Mouse (Mus musculus) hindbrain, embryonic 11.5 days (tissue): Measurements from ENCODE around the gene Klk8. TPM values are rescaled to one million over a fixed set of nuclear protein-coding genes. Genes with fewer than 3 reads are reported as not detected.

Experiments used
- ATAC-seq: fragments of 200-750 bp; cut with Nextera tagmentation; 2 replicates; pipeline ENCODE4 v1.8.0; 2017; ENCODE audit warnings: mild to moderate bottlenecking, moderate TSS enrichment, moderate library complexity; ENCODE audit not compliant: low FRiP score
- DNase-seq: peaks from one replicate; pipeline ENCODE4 v3.0.0-alpha.2; 2015; ENCODE audit warnings: low spot score
- H3K27ac ChIP-seq: fragments of 300-500 bp; sonication (generic); 2 replicates; pipeline ENCODE4 v1.5.1; 2014; ENCODE audit warnings: mild to moderate bottlenecking, low read depth, low read length
- H3K27me3 ChIP-seq: fragments of 300-500 bp; sonication (generic); 2 replicates; pipeline ENCODE4 v1.6.1; 2014; ENCODE audit warnings: mild to moderate bottlenecking, low read length, moderate library complexity, mixed read lengths; ENCODE audit not compliant: control insufficient read depth, insufficient read depth
- H3K36me3 ChIP-seq: fragments of 300-500 bp; sonication (generic); 2 replicates; pipeline ENCODE4 v1.6.1; 2014; ENCODE audit warnings: mild to moderate bottlenecking, low read length, moderate library complexity, mixed read lengths; ENCODE audit not compliant: control insufficient read depth, insufficient read depth
- H3K4me1 ChIP-seq: fragments of 300-500 bp; sonication (generic); replicated peaks from 2 replicates; pipeline ENCODE4 v1.6.1; 2014; ENCODE audit warnings: low read length, mixed read lengths; ENCODE audit not compliant: control insufficient read depth, insufficient read depth
- H3K4me2 ChIP-seq: fragments of 300-500 bp; sonication (generic); replicated peaks from 2 replicates; pipeline ENCODE4 v1.6.1; 2014; ENCODE audit warnings: mild to moderate bottlenecking, low read depth, low read length
- H3K4me3 ChIP-seq: fragments of 300-500 bp; sonication (generic); 2 replicates; pipeline ENCODE4 v1.5.1; 2014; ENCODE audit warnings: low read depth, low read length
- H3K9ac ChIP-seq: fragments of 300-500 bp; sonication (generic); 2 replicates; pipeline ENCODE4 v1.6.1; 2014; ENCODE audit warnings: low read depth, low read length
- H3K9me3 ChIP-seq: fragments of 300-500 bp; sonication (generic); 2 replicates; pipeline ENCODE4 v1.6.1; 2016; ENCODE audit warnings: low read length; ENCODE audit not compliant: control insufficient read depth
- WGBS: fragments of 180-500 bp; shearing (Covaris S2); extraction: QIAGEN DNeasy Blood & Tissue Kit; methylation state at CpG from one replicate; pipeline ENCODE4 v1.1.7; 2014; 5-methylcytosine and 5-hydroxymethylcytosine counted together
- polyA plus RNA-seq: library from polyadenylated mRNA; unstranded; fragments of >200 nt; fragmentation: Nextera tagmentation; extraction: Ambion mirVana; gene quantifications from 2 replicates; pipeline ENCODE4 v1.2.1, GENCODE M21; 2014

Klk8 gene
- polyA plus RNA-seq = 10.9 and 11.0 TPM in 2 replicates

- ATAC-seq (peak; percentile 20; the same call in 1 of the 2 replicates), DNase-seq (peak; percentile 53)
- Histone ChIP-seq H3K27ac (no peak within 1 kb of the TSS), H3K4me2 (peak within 1 kb of the TSS; percentile 67), H3K4me1 (no peaks in the 10 kb centered on the region), H3K4me3 (peak within 1 kb of the TSS; percentile 32), H3K36me3 (no peaks in the 10 kb centered on the region), H3K27me3 (peaks cover 16% of the 10 kb centered on the region), H3K9ac (peak within 1 kb of the TSS; percentile 40; the same call in 1 of the 2 replicates), H3K9me3 (no peaks in the 10 kb centered on the region)
- WGBS = under 1% methylated on average over 28 of the region's 28 CpGs
These were observed at the start of gene Klk8 for GRCm38 (mm10) chr7:43797333-43797769. Gene Klk8 (plus strand): TSS chr7:43797577.

GRCm38 (mm10) chr7:43747788-43748187 is 49.6 kb upstream of the Klk8 start:
- WGBS = 62% methylated on average over 1 of the region's 1 CpGs
- no peak for DNase-seq
- ATAC-seq = no peak

GRCm38 (mm10) chr7:43752806-43753205 is 44.6 kb upstream of the Klk8 start:
- Histone ChIP-seq H3K9ac (no peak overlapping the region), H3K9me3 (no peaks in the 10 kb centered on the region), H3K27me3 (no peaks in the 10 kb centered on the region), H3K4me3 (no peak overlapping the region), H3K27ac (no peak overlapping the region), H3K36me3 (no peaks in the 10 kb centered on the region), H3K4me2 (no peak overlapping the region), H3K4me1 (no peaks in the 10 kb centered on the region)
- DNase-seq (no peak), ATAC-seq (no peak)
- 80% methylated on average over 2 of the region's 2 CpGs for WGBS

More at GRCm38 (mm10) chr7:43747788-43748187, 49.6 kb upstream of the Klk8 start:
- no peaks in the 10 kb centered on the region for H3K9me3 ChIP-seq
- no peak overlapping the region for H3K27ac ChIP-seq
- H3K9ac ChIP-seq = no peak overlapping the region
- no peak overlapping the region for H3K4me3 ChIP-seq
- H3K27me3 ChIP-seq = no peaks in the 10 kb centered on the region
- H3K36me3 ChIP-seq = no peaks in the 10 kb centered on the region
- H3K4me2 ChIP-seq = no peak overlapping the region
- H3K4me1 ChIP-seq = no peaks in the 10 kb centered on the region

- 57% methylated on average over 8 of the region's 8 CpGs for WGBS
- Histone ChIP-seq H3K27me3 (no peaks in the 10 kb centered on the region), H3K9me3 (no peaks in the 10 kb centered on the region), H3K4me3 (no peak overlapping the region), H3K27ac (no peak overlapping the region), H3K4me1 (no peaks in the 10 kb centered on the region), H3K36me3 (no peaks in the 10 kb centered on the region), H3K4me2 (no peak overlapping the region), H3K9ac (no peak overlapping the region)
- no peak for ATAC-seq
- no peak for DNase-seq
These were observed 30.9 kb upstream of the Klk8 start for GRCm38 (mm10) chr7:43766484-43766883.

GRCm38 (mm10) chr7:43768597-43768996 is 28.8 kb upstream of the Klk8 start, which contains the start of gene Klk12:
Gene Klk12 (plus strand): TSS chr7:43768897.
- Histone ChIP-seq H3K4me3 (no peak within 1 kb of the TSS), H3K27ac (no peak within 1 kb of the TSS), H3K9ac (no peak within 1 kb of the TSS), H3K4me1 (no peaks in the 10 kb centered on the region), H3K4me2 (no peak within 1 kb of the TSS), H3K9me3 (no peaks in the 10 kb centered on the region), H3K36me3 (no peaks in the 10 kb centered on the region), H3K27me3 (no peaks in the 10 kb centered on the region)
- DNase-seq (no peak), ATAC-seq (no peak)
- WGBS = 85% methylated on average over 4 of the region's 4 CpGs

GRCm38 (mm10) chr7:43769636-43770035 is 27.7 kb upstream of the Klk8 start:
- WGBS = 92% methylated on average over 8 of the region's 8 CpGs
- no peak overlapping the region for H3K9ac ChIP-seq
- no peaks in the 10 kb centered on the region for H3K27me3 ChIP-seq
- no peaks in the 10 kb centered on the region for H3K4me1 ChIP-seq
- H3K36me3 ChIP-seq = no peaks in the 10 kb centered on the region
- no peak overlapping the region for H3K4me2 ChIP-seq
- no peak overlapping the region for H3K4me3 ChIP-seq
- H3K27ac ChIP-seq = no peak overlapping the region
- ATAC-seq (no peak), DNase-seq (no peak)
- H3K9me3 ChIP-seq = no peaks in the 10 kb centered on the region

- Histone ChIP-seq H3K4me3 (no peak overlapping the region), H3K27me3 (no peaks in the 10 kb centered on the region), H3K4me2 (no peak overlapping the region), H3K9ac (no peak overlapping the region), H3K4me1 (no peaks in the 10 kb centered on the region), H3K36me3 (no peaks in the 10 kb centered on the region), H3K9me3 (no peaks in the 10 kb centered on the region), H3K27ac (no peak overlapping the region)
- no peak for DNase-seq
- ATAC-seq = no peak
- WGBS = 95% methylated on average over 10 of the region's 10 CpGs
These were observed 26.7 kb upstream of the Klk8 start for GRCm38 (mm10) chr7:43770701-43771100.

GRCm38 (mm10) chr7:43771916-43772315 is 25.5 kb upstream of the Klk8 start:
- Histone ChIP-seq H3K36me3 (no peaks in the 10 kb centered on the region), H3K4me2 (no peak overlapping the region), H3K9ac (no peak overlapping the region), H3K4me3 (no peak overlapping the region), H3K27me3 (no peaks in the 10 kb centered on the region), H3K9me3 (no peaks in the 10 kb centered on the region), H3K27ac (no peak overlapping the region), H3K4me1 (no peaks in the 10 kb centered on the region)
- ATAC-seq (no peak), DNase-seq (no peak)
- whole genome bisulfite sequencing = 96% methylated on average over 6 of the region's 6 CpGs

- H3K9me3 ChIP-seq = no peaks in the 10 kb centered on the region
- no peaks in the 10 kb centered on the region for H3K36me3 ChIP-seq
- 72% methylated on average over 3 of the region's 3 CpGs for WGBS
- ATAC-seq (no peak), DNase-seq (no peak)
- H3K27me3 ChIP-seq = no peaks in the 10 kb centered on the region
- no peak overlapping the region for H3K27ac ChIP-seq
- H3K4me2 ChIP-seq = no peak overlapping the region
- H3K4me3 ChIP-seq = no peak overlapping the region
- H3K4me1 ChIP-seq = no peaks in the 10 kb centered on the region
- H3K9ac ChIP-seq = no peak overlapping the region
These were observed 24.5 kb upstream of the Klk8 start for GRCm38 (mm10) chr7:43772901-43773300.
